Mouse (Mus musculus) cerebellum, adult (tissue): Measurements from ENCODE around the gene Arhgef19.

Experiments used
- ATAC-seq: cut with Nextera tagmentation; 2 replicates; pipeline ENCODE4 v1.9.2; 2017; ENCODE audit warnings: mild to moderate bottlenecking, moderate library complexity, mixed read lengths; ENCODE audit not compliant: insufficient number of reproducible peaks, low FRiP score, low TSS enrichment

Gene Arhgef19

DNA sequence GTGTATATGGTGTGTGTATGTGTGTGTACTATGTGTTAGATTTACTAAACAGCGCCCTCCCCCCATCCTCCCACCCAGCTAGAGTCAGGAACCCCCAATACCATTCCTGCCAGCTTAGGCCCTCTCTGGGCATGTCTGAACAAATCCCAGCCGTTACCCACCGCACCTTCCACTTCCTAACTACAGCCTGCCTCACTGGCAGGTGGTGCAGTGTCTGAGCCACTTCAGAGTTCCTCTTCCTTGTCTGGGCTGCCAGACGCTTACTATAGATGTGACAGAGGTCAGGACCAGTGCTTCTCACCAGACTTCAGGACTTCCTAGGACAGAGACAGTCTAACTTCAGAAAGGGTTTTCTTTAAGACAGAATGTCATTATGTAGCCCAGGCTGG is 64.9 kb downstream of the Arhgef19 start:
- no peak for ATAC-seq

DNA sequence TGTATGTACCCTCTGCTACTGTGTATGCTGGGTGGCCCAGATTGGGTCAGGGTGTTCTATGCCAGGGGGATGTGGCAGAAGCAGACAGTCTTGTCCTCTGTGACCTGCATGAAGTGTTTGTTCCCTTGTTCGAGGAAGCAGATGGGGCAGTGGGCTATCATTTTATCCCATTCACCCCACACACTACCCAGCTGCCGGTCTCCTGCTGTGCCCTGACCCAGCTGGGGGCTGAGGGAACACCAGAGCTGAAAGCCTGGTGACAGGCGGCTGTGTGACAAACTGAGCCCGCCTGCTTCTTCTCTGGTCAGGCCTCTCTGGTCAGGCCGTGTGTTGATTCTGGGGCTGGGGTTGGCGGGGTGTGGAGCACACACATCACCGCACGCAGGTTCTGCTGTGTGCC is 66.8 kb downstream of the Arhgef19 start:
- no peak for ATAC-seq
